Mouse (Mus musculus) layer of hippocampus, postnatal 36 days (tissue): ENCODE results near the gene Gm20877. TPM values are rescaled to one million over a fixed set of nuclear protein-coding genes. Genes with fewer than 3 reads are reported as not detected.
"Not testable (repeated sequence)": the region's sequence is repeated elsewhere in the genome, so short reads cannot be mapped to it uniquely, and the experiment has no call there.

Source experiments
- DNase-seq, 2 experiments: peaks; one replicate each; pipeline ENCODE4 v3.0.0; 2022
- total RNA-seq, 2 experiments: library from RNA; stranded (reverse); gene quantifications; 2 replicates each; pipeline ENCODE4 v1.2.3; 2021

Gene Gm20877
- total RNA-seq = not detected

DNA sequence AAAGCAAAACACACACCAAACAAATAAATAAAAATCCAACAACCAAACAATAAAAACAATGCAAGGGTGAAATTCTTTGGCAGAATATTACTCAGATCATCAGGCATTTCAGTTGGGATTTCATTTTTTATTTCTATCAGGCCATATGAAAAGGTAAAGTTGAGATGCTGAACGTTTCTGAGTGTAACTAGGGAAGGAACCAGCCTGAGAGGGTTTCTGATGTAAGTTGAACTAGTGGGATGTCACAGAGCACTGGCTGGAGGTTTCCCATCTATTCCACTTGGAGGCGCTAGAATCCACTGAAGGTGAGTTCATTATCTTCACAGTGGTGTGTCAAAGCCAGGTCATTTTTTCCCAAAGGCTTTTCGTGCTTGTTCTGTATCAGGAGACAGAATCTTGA is at the start of gene Gm20877:
Gene Gm20877 (plus strand): TSS at position 301 of the 400 bp plus-strand sequence.
- not testable (repeated sequence) for DNase-seq
